Mouse (Mus musculus) yolk sac, embryonic 10.5 days (tissue): Measurements from ENCODE around the gene Ccn1.
A peak's percentile ranks its signal among the peaks of the same experiment; 100 is the strongest.

Experiments
- DNase-seq: peaks from one replicate; pipeline ENCODE4 v3.0.0-alpha.2; 2017; ENCODE audit warnings: low spot score

Gene Ccn1

GRCm38 (mm10) chr3:145650298-145651011 lies 674 bp upstream of the Ccn1 start:
- peak; percentile 66 for DNase-seq

GRCm38 (mm10) chr3:145648991-145649851 lies 560 bp downstream of the Ccn1 start:
- DNase-seq, result peak; percentile 67

GRCm38 (mm10) chr3:145648097-145648931 lies 1.5 kb downstream of the Ccn1 start:
- no peak for DNase-seq

GRCm38 (mm10) chr3:145647416-145647815 lies 2.4 kb downstream of the Ccn1 start:
- DNase-seq, result no peak

- DNase-seq, result no peak
These were observed 3.1 kb downstream of the Ccn1 start for GRCm38 (mm10) chr3:145646666-145647065.

GRCm38 (mm10) chr3:145646009-145646408 lies 3.8 kb downstream of the Ccn1 start:
- no peak for DNase-seq

- no peak for DNase-seq
These were observed 4.3 kb downstream of the Ccn1 start for GRCm38 (mm10) chr3:145645463-145645862.

- DNase-seq, result no peak
These were observed 6.9 kb downstream of the Ccn1 start for GRCm38 (mm10) chr3:145642861-145643260.

GRCm38 (mm10) chr3:145641878-145642277 lies 7.9 kb downstream of the Ccn1 start:
- DNase-seq, result no peak

GRCm38 (mm10) chr3:145641036-145641685 lies 8.6 kb downstream of the Ccn1 start:
- DNase-seq, result no peak

GRCm38 (mm10) chr3:145640583-145640982 lies 9.2 kb downstream of the Ccn1 start:
- DNase-seq, result no peak

- no peak for DNase-seq
These were observed 9.6 kb downstream of the Ccn1 start for GRCm38 (mm10) chr3:145640170-145640569.

- peak; percentile 75 for DNase-seq
These were observed 15.6 kb downstream of the Ccn1 start for GRCm38 (mm10) chr3:145634002-145634710.

GRCm38 (mm10) chr3:145632888-145633287 lies 16.9 kb downstream of the Ccn1 start:
- DNase-seq, result peak; percentile 77

GRCm38 (mm10) chr3:145628643-145629042 lies 21.1 kb downstream of the Ccn1 start:
- DNase-seq, result no peak

GRCm38 (mm10) chr3:145627830-145628229 lies 22.0 kb downstream of the Ccn1 start:
- DNase-seq, result no peak

- no peak for DNase-seq
These were observed 23.7 kb downstream of the Ccn1 start for GRCm38 (mm10) chr3:145626063-145626462.

- DNase-seq, result no peak
These were observed 24.2 kb downstream of the Ccn1 start for GRCm38 (mm10) chr3:145625546-145625945.

GRCm38 (mm10) chr3:145624786-145625185 lies 25.0 kb downstream of the Ccn1 start:
- DNase-seq, result no peak

GRCm38 (mm10) chr3:145623047-145623446 lies 26.7 kb downstream of the Ccn1 start:
- DNase-seq, result no peak

- no peak for DNase-seq
These were observed 28.6 kb downstream of the Ccn1 start for GRCm38 (mm10) chr3:145621209-145621608.
